Mouse (Mus musculus) thymus, adult 2 months (tissue): ENCODE results near the gene Cdh1.

Experiments used
- CTCF ChIP-seq: fragments of 200-500 bp; IDR thresholded peaks from 2 replicates; pipeline ENCODE4 v1.5.1; 2012; ENCODE audit warnings: mild to moderate bottlenecking, control low read depth, low read length, moderate library complexity, borderline replicate concordance; ENCODE audit not compliant: control insufficient read depth, poor library complexity, insufficient read depth; ENCODE audit errors: extremely low read depth
- POLR2A ChIP-seq: fragments of 200-500 bp; IDR thresholded peaks from 2 replicates; pipeline ENCODE4 v1.6.1; 2012; ENCODE audit warnings: mild to moderate bottlenecking, low read length, control low read depth, moderate library complexity; ENCODE audit not compliant: control insufficient read depth, poor library complexity, insufficient read depth; ENCODE audit errors: extremely low read depth

- TF ChIP-seq CTCF: no peak
- TF ChIP-seq POLR2A: no peak
Observed at GRCm38 (mm10) chr8:106623016-106623415, 19.9 kb downstream of the Cdh1 start.
